Mouse (Mus musculus) E14TG2a.4 (cell line): ENCODE measurements around the gene 1700023F06Rik.

Source experiments
- CTCF ChIP-seq: conservative IDR thresholded peaks from 2 replicates; pipeline ENCODE4 v1.5.1; 2014; ENCODE audit warnings: low read length
- POU5F1 ChIP-seq: IDR thresholded peaks from 2 replicates; pipeline ENCODE4 v1.6.1; 2014; ENCODE audit warnings: low read length, borderline replicate concordance

DNA sequence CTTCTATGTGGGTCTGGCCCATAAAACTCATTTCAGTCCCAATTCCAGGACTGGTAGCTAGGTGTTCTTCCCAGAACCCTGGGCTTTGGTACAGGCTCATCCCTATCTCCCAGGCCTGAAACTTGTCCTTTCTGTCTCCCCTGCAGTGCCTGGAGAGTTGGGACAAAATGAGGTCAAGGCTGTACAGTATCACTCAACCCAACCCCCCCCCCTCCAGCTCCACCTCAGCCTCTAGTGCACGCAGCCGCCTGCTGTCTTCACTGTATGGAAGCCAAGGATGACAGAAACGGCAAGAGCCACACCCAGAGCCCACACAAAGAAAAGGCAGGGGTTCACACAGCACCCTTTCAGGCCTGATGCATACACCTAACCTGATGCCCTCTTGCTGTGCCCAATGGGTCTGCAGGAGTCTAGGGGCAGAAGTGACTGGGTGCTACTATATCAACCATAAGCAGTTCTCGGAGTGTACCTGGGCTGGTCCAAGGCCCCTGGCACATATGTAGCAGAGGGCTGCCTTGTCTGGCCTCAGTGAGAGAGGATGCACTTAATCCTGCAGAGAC lies 38.5 kb upstream of the 1700023F06Rik start:
- TF ChIP-seq CTCF (no peak), POU5F1 (no peak)
